Mouse (Mus musculus) ES-Bruce4 (cell line): ENCODE measurements around the gene Mss51.

ENCODE experiments used
- CTCF ChIP-seq: IDR thresholded peaks from one replicate; pipeline ENCODE4 v1.8.1; 2011; ENCODE audit warnings: low read depth, low read length
- EP300 ChIP-seq: IDR thresholded peaks from 2 replicates; pipeline ENCODE4 v1.6.1; 2011; ENCODE audit warnings: low read depth, low read length; ENCODE audit not compliant: insufficient read depth
- POLR2A ChIP-seq: IDR thresholded peaks from one replicate; pipeline ENCODE4 v1.8.1; 2011; ENCODE audit warnings: low read length; ENCODE audit not compliant: insufficient read depth

- TF ChIP-seq CTCF (no peak), EP300 (no peak), POLR2A (no peak)
Measured at GRCm38 (mm10) chr14:20520179-20520578, 23.5 kb upstream of the Mss51 start.
